ENCODE assay signal across 16 mouse cellular contexts in genomic region chr6:127996928-127997327, GRCm38 (mm10).
DNase-seq lines count a peak whose midpoint lies in the region; ATAC-seq and TF ChIP-seq lines count a peak whose summit lies in the region.
"Had no signal": no experiment of that assay in that cellular context is flagged by ENCODE, and none has a peak within 500 bp of the region (broad histone marks: within the 10 kb centered on the region; RNA-seq: fewer than 3 reads in every experiment).

No protein-coding gene starts in this region.

- no peaks in the 10 kb centered on the region for H3K36me3 ChIP-seq in intestine, postnatal 0 days (ENCODE audit: control insufficient read depth, insufficient read depth)
- H3K36me3 ChIP-seq in intestine, embryonic 15.5 days = no peaks in the 10 kb centered on the region
- no peaks in the 10 kb centered on the region for H3K36me3 ChIP-seq in lung, postnatal 0 days (ENCODE audit: insufficient read depth, low read length)
- 0 out of 2 replicates have a peak, but pooled peaks cover 3% of the 10 kb centered on the region for H3K36me3 ChIP-seq in stomach, postnatal 0 days (ENCODE audit: control insufficient read depth, insufficient read depth, low read length)
- H3K36me3 ChIP-seq: hindbrain, embryonic 15.5 days; neural tube, embryonic 13.5 days had no signal

- no peak overlapping the region for H3K4me2 ChIP-seq in intestine, postnatal 0 days (replicated peaks; ENCODE audit: low read depth)
- no peak overlapping the region for H3K4me2 ChIP-seq in intestine, embryonic 15.5 days (replicated peaks)
- H3K4me2 ChIP-seq in lung, postnatal 0 days (replicated peaks; ENCODE audit: low read depth, low read length) = no peak overlapping the region
- no peak overlapping the region for H3K4me2 ChIP-seq in stomach, postnatal 0 days (replicated peaks; ENCODE audit: low read depth)
- H3K4me2 ChIP-seq: hindbrain, embryonic 15.5 days; neural tube, embryonic 13.5 days had no signal

- H3K9ac ChIP-seq in intestine, postnatal 0 days (ENCODE audit: low read depth, low read length) = no peak overlapping the region
- H3K9ac ChIP-seq in intestine, embryonic 15.5 days = no peak overlapping the region
- H3K9ac ChIP-seq in lung, postnatal 0 days (replicated peaks; ENCODE audit: low read depth) = no peak overlapping the region
- no peak overlapping the region for H3K9ac ChIP-seq in stomach, postnatal 0 days (ENCODE audit: low read length)
- H3K9ac ChIP-seq: hindbrain, embryonic 15.5 days; neural tube, embryonic 13.5 days had no signal

- no peaks in the 10 kb centered on the region for H3K27me3 ChIP-seq in intestine, postnatal 0 days (replicated peaks; ENCODE audit: control insufficient read depth, insufficient read depth, low read length)
- H3K27me3 ChIP-seq in intestine, embryonic 15.5 days (replicated peaks) = no peaks in the 10 kb centered on the region
- H3K27me3 ChIP-seq in lung, postnatal 0 days (replicated peaks; ENCODE audit: insufficient read depth, low read length) = no peaks in the 10 kb centered on the region
- no peaks in the 10 kb centered on the region for H3K27me3 ChIP-seq in stomach, postnatal 0 days (ENCODE audit: control insufficient read depth, insufficient read depth, low read length)
- H3K27me3 ChIP-seq: hindbrain, embryonic 15.5 days; neural tube, embryonic 13.5 days; Patski had no signal

- no peak overlapping the region for H3K27ac ChIP-seq in intestine, postnatal 0 days (ENCODE audit: low read depth, low read length)
- no peak overlapping the region for H3K27ac ChIP-seq in intestine, embryonic 15.5 days
- H3K27ac ChIP-seq in lung, postnatal 0 days (ENCODE audit: low read length) = no peak overlapping the region
- no peak overlapping the region for H3K27ac ChIP-seq in stomach, postnatal 0 days (replicated peaks)
- H3K27ac ChIP-seq: hindbrain, embryonic 15.5 days; neural tube, embryonic 13.5 days had no signal

- 84% methylated on average over 5 of the region's 5 CpGs for WGBS in intestine, postnatal 0 days
- WGBS in intestine, embryonic 15.5 days = 80% methylated on average over 5 of the region's 5 CpGs
- WGBS in lung, postnatal 0 days = 75% methylated on average over 4 of the region's 5 CpGs
- WGBS in stomach, postnatal 0 days = 82% methylated on average over 4 of the region's 5 CpGs

- no peaks in the 10 kb centered on the region for H3K4me1 ChIP-seq in intestine, postnatal 0 days (replicated peaks; ENCODE audit: control insufficient read depth, insufficient read depth, low read length)
- 0 out of 2 replicates have a peak, but pooled peaks cover 6% of the 10 kb centered on the region for H3K4me1 ChIP-seq in intestine, embryonic 15.5 days (replicated peaks)
- H3K4me1 ChIP-seq in lung, postnatal 0 days (ENCODE audit: insufficient read depth, low read depth, low read length) = peaks cover 2% of the 10 kb centered on the region; the same call in 1 of the 2 replicates
- no peaks in the 10 kb centered on the region for H3K4me1 ChIP-seq in stomach, postnatal 0 days (replicated peaks; ENCODE audit: control insufficient read depth, insufficient read depth)

- no peak for TF ChIP-seq EP300 in lung, postnatal 0 days (IDR thresholded peaks at IDR 0.05)
- TF ChIP-seq EP300 in stomach, postnatal 0 days (optimal IDR thresholded peaks at IDR 0.05) = no peak

- peak; percentile 28 for TF ChIP-seq CTCF in intestine, postnatal 0 days (IDR thresholded peaks at IDR 0.05; ENCODE audit: low read depth)
- TF ChIP-seq CTCF in lung, postnatal 0 days (IDR thresholded peaks at IDR 0.05) = peak; percentile 35
- TF ChIP-seq CTCF in stomach, postnatal 0 days (IDR thresholded peaks at IDR 0.05; ENCODE audit: low read depth) = peak; percentile 44; the same call in 1 of the 2 replicates

- DNase-seq in lung, postnatal 0 days (ENCODE audit: low spot score) = no peak
- DNase-seq in lung, postnatal 10 days = no peak
- DNase-seq in R1 (ENCODE audit: low read depth, low spot score) = peak; percentile 57
- DNase-seq in stomach, postnatal 0 days (ENCODE audit: low spot score) = no peak
- DNase-seq: adrenal gland, postnatal 10 days; cerebellum, adult 9-10 months; gastrocnemius, postnatal 10 days; heart, postnatal 10 days; kidney, adult 9 months had no signal

- no peaks in the 10 kb centered on the region for H3K9me3 ChIP-seq in intestine, postnatal 0 days (ENCODE audit: control insufficient read depth)
- H3K9me3 ChIP-seq in intestine, embryonic 15.5 days = no peaks in the 10 kb centered on the region
- no peaks in the 10 kb centered on the region for H3K9me3 ChIP-seq in lung, postnatal 0 days (ENCODE audit: low read length)
- no peaks in the 10 kb centered on the region for H3K9me3 ChIP-seq in stomach, postnatal 0 days (ENCODE audit: control insufficient read depth, low read length)
- H3K9me3 ChIP-seq: hindbrain, embryonic 15.5 days; neural tube, embryonic 13.5 days had no signal

- ATAC-seq in intestine, postnatal 0 days = no peak
- ATAC-seq in intestine, embryonic 15.5 days = no peak
- no peak for ATAC-seq in lung, postnatal 0 days
- no peak for ATAC-seq in stomach, postnatal 0 days (ENCODE audit: low FRiP score, low TSS enrichment)
- no peak for ATAC-seq in frontal cortex, adult (ENCODE audit: low TSS enrichment)
- ATAC-seq: forebrain, embryonic 14.5 days; Patski had no signal

- no peak overlapping the region for H3K4me3 ChIP-seq in intestine, postnatal 0 days (ENCODE audit: low read depth, low read length)
- H3K4me3 ChIP-seq in intestine, embryonic 15.5 days (replicated peaks) = no peak overlapping the region
- no peak overlapping the region for H3K4me3 ChIP-seq in lung, postnatal 0 days (ENCODE audit: low read depth, low read length)
- H3K4me3 ChIP-seq in stomach, postnatal 0 days (ENCODE audit: low read depth, low read length) = no peak overlapping the region
- H3K4me3 ChIP-seq: hindbrain, embryonic 15.5 days; neural tube, embryonic 13.5 days had no signal
